Mouse (Mus musculus) midbrain, embryonic 15.5 days (tissue): Measurements from ENCODE around the gene Dek. TPM values are rescaled to one million over a fixed set of nuclear protein-coding genes. Genes with fewer than 3 reads are reported as not detected.

Source experiments
- ATAC-seq: fragments of 200-750 bp; cut with Nextera tagmentation; replicated peaks from 2 replicates; pipeline ENCODE4 v1.8.0; 2017; ENCODE audit warnings: moderate TSS enrichment
- H3K27ac ChIP-seq: fragments of 300-500 bp; sonication (generic); 2 replicates; pipeline ENCODE4 v1.5.1; 2015; ENCODE audit warnings: mild to moderate bottlenecking, inconsistent platforms
- H3K27me3 ChIP-seq: fragments of 300-500 bp; sonication (generic); replicated peaks from 2 replicates; pipeline ENCODE4 v1.6.1; 2015; ENCODE audit warnings: inconsistent platforms
- H3K36me3 ChIP-seq: fragments of 300-500 bp; sonication (generic); replicated peaks from 2 replicates; pipeline ENCODE4 v1.6.1; 2015; ENCODE audit warnings: inconsistent platforms
- H3K4me1 ChIP-seq: fragments of 300-500 bp; sonication (generic); 2 replicates; pipeline ENCODE4 v1.6.1; 2015; ENCODE audit warnings: inconsistent platforms
- H3K4me2 ChIP-seq: fragments of 300-500 bp; sonication (generic); 2 replicates; pipeline ENCODE4 v1.6.1; 2015; ENCODE audit warnings: inconsistent platforms, mild to moderate bottlenecking, moderate library complexity
- H3K4me3 ChIP-seq: fragments of 300-500 bp; sonication (generic); 2 replicates; pipeline ENCODE4 v1.5.1; 2015; ENCODE audit warnings: mild to moderate bottlenecking, inconsistent platforms
- H3K9ac ChIP-seq: fragments of 300-500 bp; sonication (generic); 2 replicates; pipeline ENCODE4 v1.6.1; 2015; ENCODE audit warnings: mild to moderate bottlenecking, inconsistent platforms
- H3K9me3 ChIP-seq: fragments of 300-500 bp; sonication (generic); 2 replicates; pipeline ENCODE4 v1.6.1; 2016; ENCODE audit warnings: inconsistent platforms
- WGBS: fragments of 180-500 bp; shearing (Covaris S2); methylation state at CpG from one replicate; pipeline ENCODE4 v1.1.7; 2015; ENCODE audit warnings: mixed read lengths; 5-methylcytosine and 5-hydroxymethylcytosine counted together
- polyA plus RNA-seq: library from polyadenylated mRNA; unstranded; fragments of >200 nt; fragmentation: Nextera tagmentation; extraction: Ambion mirVana; gene quantifications from 2 replicates; pipeline ENCODE4 v1.2.1, GENCODE M21; 2015

Dek gene
- polyA plus RNA-seq, 1 experiment from 2014 or later, result 112 TPM

- H3K36me3 ChIP-seq, result no peaks in the 10 kb centered on the region
- under 1% methylated on average over 20 of the region's 20 CpGs for WGBS
- peak overlapping the region; percentile 95 for H3K4me3 ChIP-seq
- peak; percentile 37 for ATAC-seq
- H3K27ac ChIP-seq, result peak overlapping the region; percentile 99
- peak overlapping the region; percentile 86 for H3K9ac ChIP-seq
- H3K4me1 ChIP-seq, result peaks cover 27% of the 10 kb centered on the region
- H3K27me3 ChIP-seq, result no peaks in the 10 kb centered on the region
- H3K9me3 ChIP-seq, result no peaks in the 10 kb centered on the region
- peak overlapping the region; percentile 79 for H3K4me2 ChIP-seq
These were observed 533 bp upstream of the Dek start for GRCm38 (mm10) chr13:47106580-47106888.

GRCm38 (mm10) chr13:47104856-47105541, 1.0 kb downstream of the Dek start:
- no peak for ATAC-seq

DNA sequence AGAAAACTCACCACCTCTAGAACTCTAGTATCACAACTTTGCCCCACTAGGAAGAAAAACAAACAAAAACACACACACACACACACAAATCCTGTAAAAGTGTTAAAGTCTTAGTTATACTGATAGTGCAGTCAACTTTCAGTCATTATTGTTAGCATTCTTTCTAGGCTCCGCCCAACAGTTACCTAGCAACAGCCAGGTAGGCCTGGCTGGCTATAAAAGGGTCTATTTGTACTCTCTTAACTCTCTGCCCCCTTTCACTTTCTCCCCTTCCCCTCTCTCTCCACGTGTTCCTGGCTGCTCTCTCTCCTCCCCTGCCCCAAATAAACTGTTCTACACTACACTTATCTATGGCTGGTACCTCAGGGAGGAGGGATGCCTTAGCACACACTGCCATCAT, 1.9 kb downstream of the Dek start:
- Histone ChIP-seq H3K4me2 (peak overlapping the region; percentile 79), H3K4me3 (peak overlapping the region; percentile 95), H3K27ac (no peak overlapping the region), H3K36me3 (peaks cover 2% of the 10 kb centered on the region; the same call in 1 of the 2 replicates), H3K9ac (peak overlapping the region; percentile 17; the same call in 1 of the 2 replicates), H3K9me3 (no peaks in the 10 kb centered on the region), H3K4me1 (peaks cover 27% of the 10 kb centered on the region), H3K27me3 (no peaks in the 10 kb centered on the region)
- WGBS, result 27% methylated on average over 2 of the region's 2 CpGs
- no peak for ATAC-seq

More at GRCm38 (mm10) chr13:47104856-47105541, 1.0 kb downstream of the Dek start:
- Histone ChIP-seq H3K36me3 (no peaks in the 10 kb centered on the region), H3K9ac (peak overlapping the region; percentile 86), H3K4me3 (peak overlapping the region; percentile 95), H3K27me3 (no peaks in the 10 kb centered on the region), H3K27ac (peak overlapping the region; percentile 99), H3K9me3 (no peaks in the 10 kb centered on the region), H3K4me2 (peak overlapping the region; percentile 79), H3K4me1 (peaks cover 27% of the 10 kb centered on the region)
- WGBS, result under 1% methylated on average over 25 of the region's 25 CpGs

DNA sequence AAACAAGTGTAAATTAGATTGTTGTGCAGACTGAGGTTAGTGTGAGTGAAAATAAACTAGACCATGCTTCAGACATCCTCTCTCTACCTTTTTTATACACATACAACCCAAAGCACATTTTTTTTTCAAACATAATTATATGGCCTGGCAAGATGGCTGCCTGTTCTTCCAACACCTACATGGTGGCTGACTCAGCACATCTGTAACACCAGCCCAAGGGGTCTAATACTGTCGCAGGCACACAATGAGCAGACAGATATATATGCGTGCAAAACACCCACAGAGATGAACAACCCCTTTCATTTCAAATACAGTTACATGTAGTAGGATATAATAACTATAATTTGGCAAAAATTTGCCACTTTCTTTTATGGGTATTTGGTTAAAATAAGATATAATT, 5.4 kb downstream of the Dek start:
- Histone ChIP-seq H3K4me3 (no peak overlapping the region), H3K9ac (no peak overlapping the region), H3K9me3 (no peaks in the 10 kb centered on the region), H3K36me3 (peaks cover 13% of the 10 kb centered on the region), H3K4me1 (peaks cover 22% of the 10 kb centered on the region), H3K27me3 (no peaks in the 10 kb centered on the region), H3K27ac (no peak overlapping the region), H3K4me2 (no peak overlapping the region)
- WGBS, result 85% methylated on average over 2 of the region's 2 CpGs
- ATAC-seq, result no peak

GRCm38 (mm10) chr13:47099265-47099664, 6.7 kb downstream of the Dek start:
- no peak overlapping the region for H3K4me2 ChIP-seq
- H3K27ac ChIP-seq, result no peak overlapping the region
- no peaks in the 10 kb centered on the region for H3K27me3 ChIP-seq
- ATAC-seq, result no peak
- H3K36me3 ChIP-seq, result peaks cover 13% of the 10 kb centered on the region
- H3K4me1 ChIP-seq, result peaks cover 15% of the 10 kb centered on the region
- no peaks in the 10 kb centered on the region for H3K9me3 ChIP-seq
- H3K4me3 ChIP-seq, result no peak overlapping the region
- WGBS, result 83% methylated on average over 7 of the region's 7 CpGs
- H3K9ac ChIP-seq, result no peak overlapping the region

GRCm38 (mm10) chr13:47096591-47096990, 9.4 kb downstream of the Dek start:
- ATAC-seq, result no peak
- Histone ChIP-seq H3K9ac (no peak overlapping the region), H3K27me3 (no peaks in the 10 kb centered on the region), H3K4me3 (no peak overlapping the region), H3K4me2 (no peak overlapping the region), H3K4me1 (no peaks in the 10 kb centered on the region), H3K9me3 (no peaks in the 10 kb centered on the region), H3K36me3 (peaks cover 13% of the 10 kb centered on the region), H3K27ac (no peak overlapping the region)
- WGBS, result 86% methylated on average over 2 of the region's 2 CpGs

- H3K4me2 ChIP-seq, result no peak overlapping the region
- H3K9me3 ChIP-seq, result no peaks in the 10 kb centered on the region
- no peaks in the 10 kb centered on the region for H3K27me3 ChIP-seq
- 97% methylated on average over 2 of the region's 2 CpGs for WGBS
- no peak overlapping the region for H3K27ac ChIP-seq
- H3K9ac ChIP-seq, result no peak overlapping the region
- no peaks in the 10 kb centered on the region for H3K4me1 ChIP-seq
- no peak overlapping the region for H3K4me3 ChIP-seq
- ATAC-seq, result no peak
- peaks cover 9% of the 10 kb centered on the region for H3K36me3 ChIP-seq
These were observed 12.2 kb downstream of the Dek start for GRCm38 (mm10) chr13:47093791-47094190.

- 91% methylated on average over 2 of the region's 2 CpGs for WGBS
- Histone ChIP-seq H3K9ac (no peak overlapping the region), H3K27ac (no peak overlapping the region), H3K9me3 (no peaks in the 10 kb centered on the region), H3K27me3 (no peaks in the 10 kb centered on the region), H3K4me1 (no peaks in the 10 kb centered on the region), H3K36me3 (peaks cover 3% of the 10 kb centered on the region; the same call in 1 of the 2 replicates), H3K4me2 (no peak overlapping the region), H3K4me3 (no peak overlapping the region)
- no peak for ATAC-seq
These were observed 16.7 kb downstream of the Dek start for GRCm38 (mm10) chr13:47089271-47089670.

- Histone ChIP-seq H3K4me3 (no peak overlapping the region), H3K9me3 (no peaks in the 10 kb centered on the region), H3K27me3 (no peaks in the 10 kb centered on the region), H3K36me3 (peaks cover 3% of the 10 kb centered on the region; the same call in 1 of the 2 replicates), H3K27ac (no peak overlapping the region), H3K4me2 (no peak overlapping the region), H3K9ac (no peak overlapping the region), H3K4me1 (no peaks in the 10 kb centered on the region)
- no peak for ATAC-seq
- WGBS, result 95% methylated on average over 1 of the region's 1 CpGs
These were observed 17.6 kb downstream of the Dek start for GRCm38 (mm10) chr13:47088433-47088832.

DNA sequence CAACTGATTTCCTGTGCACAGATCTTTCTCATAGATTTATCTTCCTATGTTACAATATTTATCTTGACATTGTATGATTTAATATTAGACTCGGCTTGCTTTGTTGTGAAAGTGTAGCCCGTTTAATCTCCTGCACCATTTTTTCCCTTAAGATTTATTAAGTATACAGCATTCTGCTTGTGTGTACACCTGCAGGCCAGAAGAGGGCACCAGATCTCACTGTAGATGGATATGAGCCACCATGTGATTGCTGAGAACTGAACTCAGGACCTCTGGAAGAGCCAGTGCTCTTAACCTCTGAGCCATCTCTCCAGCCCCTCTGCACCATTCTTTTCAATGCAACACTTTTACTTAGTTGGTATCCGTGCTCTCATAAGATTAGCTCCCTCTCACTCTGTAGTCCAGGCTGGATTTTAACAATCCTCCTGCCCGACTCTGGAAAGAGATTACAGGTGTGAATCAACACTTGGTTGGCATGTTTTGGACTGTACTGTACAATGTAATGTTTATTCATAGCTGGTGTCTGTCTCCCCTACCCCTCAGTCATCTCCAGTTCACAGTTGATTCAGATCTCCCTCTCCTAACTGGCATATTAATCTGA, 25.0 kb downstream of the Dek start:
- Histone ChIP-seq H3K4me3 (no peak overlapping the region), H3K4me2 (no peak overlapping the region), H3K27me3 (no peaks in the 10 kb centered on the region), H3K4me1 (no peaks in the 10 kb centered on the region), H3K36me3 (peaks cover 52% of the 10 kb centered on the region), H3K27ac (no peak overlapping the region), H3K9me3 (no peaks in the 10 kb centered on the region), H3K9ac (no peak overlapping the region)
- ATAC-seq, result no peak
- WGBS, result 85% methylated on average over 4 of the region's 4 CpGs

DNA sequence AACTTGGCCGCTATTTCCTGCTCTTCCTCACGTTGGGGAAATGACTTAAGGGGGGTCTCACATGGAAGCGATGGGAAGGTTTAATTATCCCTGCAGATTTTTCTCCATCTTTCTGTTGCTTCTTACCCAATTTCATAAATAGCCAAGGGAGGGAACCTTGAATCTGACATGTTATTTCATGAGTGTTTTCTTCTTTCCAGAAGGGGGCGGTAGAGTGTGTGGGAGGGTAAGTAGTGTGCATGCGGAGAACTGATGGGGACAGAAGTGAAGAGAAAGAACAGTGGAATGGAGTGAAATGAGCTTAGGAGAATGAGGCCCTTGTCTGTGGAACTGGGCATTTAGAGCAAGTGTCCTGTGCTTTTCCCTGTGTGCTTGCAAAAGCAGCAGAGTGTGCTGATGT, 27.2 kb downstream of the Dek start:
- Histone ChIP-seq H3K9ac (no peak overlapping the region), H3K4me3 (no peak overlapping the region), H3K27me3 (no peaks in the 10 kb centered on the region), H3K4me1 (no peaks in the 10 kb centered on the region), H3K36me3 (peaks cover 60% of the 10 kb centered on the region), H3K27ac (no peak overlapping the region), H3K9me3 (no peaks in the 10 kb centered on the region), H3K4me2 (no peak overlapping the region)
- WGBS, result 70% methylated on average over 5 of the region's 5 CpGs
- ATAC-seq, result no peak

GRCm38 (mm10) chr13:47077367-47077766, 28.6 kb downstream of the Dek start:
- H3K27ac ChIP-seq, result no peak overlapping the region
- no peak overlapping the region for H3K4me2 ChIP-seq
- no peak overlapping the region for H3K4me3 ChIP-seq
- no peaks in the 10 kb centered on the region for H3K27me3 ChIP-seq
- H3K4me1 ChIP-seq, result no peaks in the 10 kb centered on the region
- peaks cover 53% of the 10 kb centered on the region for H3K36me3 ChIP-seq
- H3K9ac ChIP-seq, result no peak overlapping the region
- ATAC-seq, result no peak
- H3K9me3 ChIP-seq, result no peaks in the 10 kb centered on the region

DNA sequence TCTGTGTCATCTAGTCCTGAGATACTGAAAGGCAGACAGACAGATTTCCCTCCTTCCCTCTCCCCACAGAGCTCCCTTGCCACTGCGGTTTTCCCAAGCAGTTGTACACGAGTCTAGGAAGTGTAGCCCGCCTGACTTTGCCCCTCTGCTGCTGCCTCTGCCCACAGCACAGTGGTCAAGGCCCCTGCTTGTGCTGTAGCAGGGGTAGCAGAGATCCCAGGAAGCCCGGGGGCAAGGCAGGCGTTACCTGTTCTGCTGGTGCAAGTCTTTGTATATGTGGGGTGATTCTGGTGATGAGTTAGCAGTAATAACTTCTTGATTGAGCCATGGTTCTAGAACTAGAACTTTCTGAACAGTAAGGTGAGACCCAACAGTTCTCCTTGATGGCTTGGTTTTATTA, 29.8 kb downstream of the Dek start:
- no peak for ATAC-seq
- peaks cover 54% of the 10 kb centered on the region for H3K36me3 ChIP-seq
- no peak overlapping the region for H3K9ac ChIP-seq
- no peaks in the 10 kb centered on the region for H3K27me3 ChIP-seq
- no peak overlapping the region for H3K4me3 ChIP-seq
- no peaks in the 10 kb centered on the region for H3K4me1 ChIP-seq
- no peak overlapping the region for H3K27ac ChIP-seq
- WGBS, result 91% methylated on average over 5 of the region's 5 CpGs
- H3K9me3 ChIP-seq, result no peaks in the 10 kb centered on the region
- no peak overlapping the region for H3K4me2 ChIP-seq
